Mouse (Mus musculus) midbrain, embryonic 10.5 days (tissue): ENCODE results near the gene Rpl4. TPM values are rescaled to one million over a fixed set of nuclear protein-coding genes. Genes with fewer than 3 reads are reported as not detected.

Source experiments
- DNase-seq: peaks from one replicate; pipeline ENCODE4 v3.0.0-alpha.2; 2017; ENCODE audit warnings: low spot score
- H3K27ac ChIP-seq: fragments of 300-500 bp; sonication (generic); replicated peaks from 2 replicates; pipeline ENCODE4 v1.5.1; 2016; ENCODE audit warnings: mild to moderate bottlenecking
- H3K27me3 ChIP-seq: fragments of 300-500 bp; sonication (generic); 2 replicates; pipeline ENCODE4 v1.6.1; 2016; ENCODE audit warnings: low read depth, mild to moderate bottlenecking; ENCODE audit not compliant: poor library complexity, severe bottlenecking
- H3K36me3 ChIP-seq: fragments of 300-500 bp; sonication (generic); 2 replicates; pipeline ENCODE4 v1.6.1; 2016; ENCODE audit warnings: mild to moderate bottlenecking, moderate library complexity
- H3K4me1 ChIP-seq: fragments of 300-500 bp; sonication (generic); 2 replicates; pipeline ENCODE4 v1.6.1; 2016
- H3K4me3 ChIP-seq: fragments of 300-500 bp; sonication (generic); 2 replicates; pipeline ENCODE4 v1.5.1; 2016; ENCODE audit warnings: mild to moderate bottlenecking, moderate library complexity
- H3K9me3 ChIP-seq: fragments of 300-500 bp; sonication (generic); replicated peaks from 2 replicates; pipeline ENCODE4 v1.6.1; 2016; ENCODE audit warnings: mild to moderate bottlenecking
- WGBS: fragments of 180-500 bp; shearing (Covaris S2); methylation state at CpG from one replicate; pipeline ENCODE4 v1.1.7; 2016; 5-methylcytosine and 5-hydroxymethylcytosine counted together
- microRNA-seq: library from miRNA; unstranded; fragments of <30 nt; microRNA quantifications from one replicate; pipeline ENCODE4, GENCODE M21; 2017
- polyA plus RNA-seq: library from polyadenylated mRNA; unstranded; fragments of >200 nt; fragmentation: Nextera tagmentation; extraction: Ambion mirVana; gene quantifications from 2 replicates; pipeline ENCODE4 v1.2.1, GENCODE M21; 2016

The Rpl4 gene
- polyA plus RNA-seq, 1 experiment from 2014 or later = 1,229 TPM

DNA sequence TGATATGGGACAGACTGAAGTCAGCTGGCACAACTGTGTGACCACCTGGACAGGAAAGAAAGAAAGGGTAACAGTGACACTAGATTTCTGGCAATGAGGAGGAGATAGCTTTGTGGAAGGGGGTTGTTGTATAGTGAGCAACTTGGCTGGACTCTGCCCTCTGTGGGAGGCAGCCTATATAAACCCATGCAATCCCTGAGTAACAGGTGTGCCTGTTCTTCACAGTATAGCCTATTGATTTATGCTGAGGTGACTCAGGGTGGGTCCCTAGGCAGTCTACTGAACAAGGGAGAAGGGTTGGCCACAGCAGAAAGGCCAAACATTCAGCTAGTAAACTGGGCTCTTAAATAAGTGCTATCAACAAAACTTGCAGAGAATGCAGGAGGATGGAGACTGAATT is 52.6 kb downstream of the Rpl4 start:
- H3K27me3 ChIP-seq = no peaks in the 10 kb centered on the region
- H3K27ac ChIP-seq = no peak overlapping the region
- 0 out of 2 replicates have a peak, but pooled peaks cover 6% of the 10 kb centered on the region for H3K36me3 ChIP-seq
- peaks cover 14% of the 10 kb centered on the region; the same call in 1 of the 2 replicates for H3K4me1 ChIP-seq
- DNase-seq = no peak
- no peaks in the 10 kb centered on the region for H3K9me3 ChIP-seq
- H3K4me3 ChIP-seq = no peak overlapping the region

- Histone ChIP-seq H3K4me1 (peaks cover 8% of the 10 kb centered on the region; the same call in 1 of the 2 replicates), H3K36me3 (0 out of 2 replicates have a peak, but pooled peaks cover 6% of the 10 kb centered on the region), H3K27ac (no peak overlapping the region), H3K9me3 (no peaks in the 10 kb centered on the region), H3K4me3 (no peak overlapping the region), H3K27me3 (no peaks in the 10 kb centered on the region)
- no peak for DNase-seq
- 87% methylated on average over 12 of the region's 12 CpGs for WGBS
Observed at GRCm38 (mm10) chr9:64227736-64228135, 54.6 kb downstream of the Rpl4 start.

Small RNA genes lying within 50 kb of the gene (microRNA-seq; reads per million reads assigned to microRNA genes)
- gene Gm24106 = not detected

Other genes starting within 250 kb of the Rpl4 start
- gene Smad6, start 151.3 kb upstream of the Rpl4 start, polyA plus RNA-seq = 3.8 and 4.4 TPM in 2 replicates
- 0.14 TPM in 1 of 2 replicates, not detected in the other for gene Lctl, start 56.2 kb upstream of the Rpl4 start, polyA plus RNA-seq
- 42.6 and 42.8 TPM in 2 replicates for gene Zwilch, start 271 bp upstream of the Rpl4 start, polyA plus RNA-seq
- gene Snapc5, start 5.9 kb downstream of the Rpl4 start, polyA plus RNA-seq = 40.0 and 42.3 TPM in 2 replicates
- 3.0 and 3.1 TPM in 2 replicates for gene Uchl4, start 61.8 kb downstream of the Rpl4 start, polyA plus RNA-seq
- gene Map2k1, start 80.3 kb downstream of the Rpl4 start, polyA plus RNA-seq = 75.9 and 86.7 TPM in 2 replicates
- 274 and 311 TPM in 2 replicates for gene Tipin, start 108.2 kb downstream of the Rpl4 start, polyA plus RNA-seq
- 22.0 and 22.9 TPM in 2 replicates for gene Dis3l, start 167.9 kb downstream of the Rpl4 start, polyA plus RNA-seq
- gene Megf11, start 212.3 kb downstream of the Rpl4 start, polyA plus RNA-seq = 1.3 and 2.6 TPM in 2 replicates